In genomic region chr9:111056519-111056797, GRCm38 (mm10) we compare ENCODE assay signal across 8 mouse cellular contexts. TPM values are rescaled to one million over a fixed set of nuclear protein-coding genes. Genes with fewer than 3 reads are reported as not detected.
DNase-seq lines count a peak whose midpoint lies in the region; ATAC-seq and TF ChIP-seq lines count a peak whose summit lies in the region.

No protein-coding gene starts in this region.

- no peak for DNase-seq in kidney, adult 8-10 months
- DNase-seq in midbrain, embryonic 14.5 days: no peak
- no peak for DNase-seq in adrenal gland, postnatal 25 days
- no peak for DNase-seq in thymus, adult 18-20 months
- no peak for DNase-seq in left cerebral cortex, postnatal 25 days (ENCODE audit: low spot score in 2 of 2)

- H3K9ac ChIP-seq in kidney, embryonic 15.5 days: peak overlapping the region; percentile 31
- H3K9ac ChIP-seq in hindbrain, embryonic 15.5 days: no peak overlapping the region
- no peak overlapping the region for H3K9ac ChIP-seq in midbrain, embryonic 14.5 days (replicated peaks; ENCODE audit: low read length)

- TF ChIP-seq CTCF in bone marrow macrophage, adult 2 months (IDR thresholded peaks at IDR 0.05; ENCODE audit: low read depth, low read length): no peak

- 3% methylated on average over 11 of the region's 11 CpGs for WGBS in kidney, embryonic 15.5 days
- 46% methylated on average over 11 of the region's 11 CpGs for WGBS in hindbrain, embryonic 15.5 days
- WGBS in midbrain, embryonic 14.5 days: 47% methylated on average over 11 of the region's 11 CpGs

- peak overlapping the region; percentile 75 for H3K4me2 ChIP-seq in kidney, embryonic 15.5 days
- peak overlapping the region; percentile 28 for H3K4me2 ChIP-seq in hindbrain, embryonic 15.5 days
- peak overlapping the region; percentile 12; the same call in 1 of the 2 replicates for H3K4me2 ChIP-seq in midbrain, embryonic 14.5 days (ENCODE audit: low read length)

- peaks cover 24% of the 10 kb centered on the region for H3K4me1 ChIP-seq in kidney, embryonic 15.5 days
- peaks cover 25% of the 10 kb centered on the region for H3K4me1 ChIP-seq in bone marrow macrophage, adult 2 months (ENCODE audit: control insufficient read depth, insufficient read depth, low read length)
- H3K4me1 ChIP-seq in hindbrain, embryonic 15.5 days (replicated peaks): no peaks in the 10 kb centered on the region
- H3K4me1 ChIP-seq in midbrain, embryonic 14.5 days (ENCODE audit: control insufficient read depth, insufficient read depth, low read length): no peaks in the 10 kb centered on the region

- peak overlapping the region; percentile 56; the same call in 1 of the 2 replicates for H3K27ac ChIP-seq in kidney, embryonic 15.5 days
- no peak overlapping the region for H3K27ac ChIP-seq in bone marrow macrophage, adult 2 months (ENCODE audit: insufficient read depth, low read depth, low read length)
- H3K27ac ChIP-seq in hindbrain, embryonic 15.5 days (replicated peaks): no peak overlapping the region
- no peak overlapping the region for H3K27ac ChIP-seq in midbrain, embryonic 14.5 days (replicated peaks; ENCODE audit: low read depth, low read length)

- H3K27me3 ChIP-seq in kidney, embryonic 15.5 days: 0 out of 2 replicates have a peak, but pooled peaks cover 3% of the 10 kb centered on the region
- H3K27me3 ChIP-seq in hindbrain, embryonic 15.5 days: no peaks in the 10 kb centered on the region
- H3K27me3 ChIP-seq in midbrain, embryonic 14.5 days (ENCODE audit: control insufficient read depth, insufficient read depth, low read length): no peaks in the 10 kb centered on the region

- intact Hi-C loops in left cerebral cortex, postnatal 25 days (cut with DNase I): no loop called here

- H3K4me3 ChIP-seq in kidney, embryonic 15.5 days (replicated peaks): peak overlapping the region; percentile 49
- H3K4me3 ChIP-seq in bone marrow macrophage, adult 2 months (ENCODE audit: insufficient read depth, low read length): peak overlapping the region; percentile 79
- peak overlapping the region; percentile 5; the same call in 1 of the 2 replicates for H3K4me3 ChIP-seq in hindbrain, embryonic 15.5 days
- H3K4me3 ChIP-seq in midbrain, embryonic 14.5 days (replicated peaks; ENCODE audit: low read depth, low read length): no peak overlapping the region

- H3K36me3 ChIP-seq in kidney, embryonic 15.5 days: no peaks in the 10 kb centered on the region
- H3K36me3 ChIP-seq in hindbrain, embryonic 15.5 days: no peaks in the 10 kb centered on the region
- H3K36me3 ChIP-seq in midbrain, embryonic 14.5 days (ENCODE audit: control insufficient read depth, insufficient read depth, low read length): no peaks in the 10 kb centered on the region

- no peak for ATAC-seq in kidney, embryonic 15.5 days (replicated peaks; ENCODE audit: low FRiP score)
- ATAC-seq in hindbrain, embryonic 15.5 days (ENCODE audit: low FRiP score, low read depth): no peak
- no peak for ATAC-seq in midbrain, embryonic 14.5 days (ENCODE audit: low FRiP score, low TSS enrichment)

- no peaks in the 10 kb centered on the region for H3K9me3 ChIP-seq in kidney, embryonic 15.5 days (replicated peaks)
- H3K9me3 ChIP-seq in hindbrain, embryonic 15.5 days: no peaks in the 10 kb centered on the region
- H3K9me3 ChIP-seq in midbrain, embryonic 14.5 days (ENCODE audit: control insufficient read depth, low read length): no peaks in the 10 kb centered on the region

- TF ChIP-seq POLR2A in bone marrow macrophage, adult 2 months (IDR thresholded peaks at IDR 0.05; ENCODE audit: borderline replicate concordance, low read depth, low read length): no peak

RNA-seq across cellular contexts. Expression of gene Ccrl2, which starts 0.9 kb away (rescaled TPM):
- polyA plus RNA-seq in kidney, embryonic 15.5 days (2015; fragmentation: Nextera tagmentation; extraction: Ambion mirVana): 1.3 TPM in 2 replicates
- 5.8 and 7.2 TPM in 2 replicates for polyA plus RNA-seq in bone marrow macrophage, adult 2 months (2012; ENCODE audit: insufficient read depth, insufficient read length, missing spikeins)
- 0.66 and 1.2 TPM in 2 replicates for polyA plus RNA-seq in hindbrain, embryonic 15.5 days (2015; fragmentation: Nextera tagmentation; extraction: Ambion mirVana)
- 1.2 and 1.9 TPM in 2 replicates for polyA plus RNA-seq in midbrain, embryonic 14.5 days (2014; fragmentation: Nextera tagmentation; extraction: Ambion mirVana)
- 4.2 and 4.5 TPM in 2 replicates for total RNA-seq in adrenal gland, postnatal 25 days (2021)
- total RNA-seq in left cerebral cortex, postnatal 25 days (2021): 1 to 10 TPM; 1.0 to 1.1 TPM

RNA-seq across cellular contexts. Expression of gene Ltf, which starts 37.4 kb away (rescaled TPM):
- 2.7 and 3.7 TPM in 2 replicates for polyA plus RNA-seq in kidney, embryonic 15.5 days (2015; fragmentation: Nextera tagmentation; extraction: Ambion mirVana)
- 2.7 and 3.6 TPM in 2 replicates for polyA plus RNA-seq in bone marrow macrophage, adult 2 months (2012; ENCODE audit: insufficient read depth, insufficient read length, missing spikeins)
- polyA plus RNA-seq in hindbrain, embryonic 15.5 days (2015; fragmentation: Nextera tagmentation; extraction: Ambion mirVana): 1.2 and 2.0 TPM in 2 replicates
- 0.24 and 0.51 TPM in 2 replicates for polyA plus RNA-seq in midbrain, embryonic 14.5 days (2014; fragmentation: Nextera tagmentation; extraction: Ambion mirVana)
- 0.49 and 2.4 TPM in 2 replicates for total RNA-seq in adrenal gland, postnatal 25 days (2021)
- not detected for total RNA-seq in left cerebral cortex, postnatal 25 days (2021)

Comparison
In these comparisons a context has a peak if more than half of its experiments do, and no peak if none do; other contexts are left out.
1. H3K4me2 ChIP-seq: peak in every context shown above with its lines; median percentile 75 in kidney, embryonic 15.5 days; 28 in hindbrain, embryonic 15.5 days; 12 in midbrain, embryonic 14.5 days.